Mouse (Mus musculus) heart, postnatal 0 days (tissue): ENCODE measurements around the gene Ap3b1.

Experiments used
- CTCF ChIP-seq: IDR thresholded peaks from 2 replicates; pipeline ENCODE4 v1.5.1; 2016; ENCODE audit warnings: antibody characterized with exemption, control low read depth, low read depth
- EP300 ChIP-seq: IDR thresholded peaks from 2 replicates; pipeline ENCODE4 v1.6.1; 2016; ENCODE audit warnings: antibody characterized with exemption, low read depth

DNA sequence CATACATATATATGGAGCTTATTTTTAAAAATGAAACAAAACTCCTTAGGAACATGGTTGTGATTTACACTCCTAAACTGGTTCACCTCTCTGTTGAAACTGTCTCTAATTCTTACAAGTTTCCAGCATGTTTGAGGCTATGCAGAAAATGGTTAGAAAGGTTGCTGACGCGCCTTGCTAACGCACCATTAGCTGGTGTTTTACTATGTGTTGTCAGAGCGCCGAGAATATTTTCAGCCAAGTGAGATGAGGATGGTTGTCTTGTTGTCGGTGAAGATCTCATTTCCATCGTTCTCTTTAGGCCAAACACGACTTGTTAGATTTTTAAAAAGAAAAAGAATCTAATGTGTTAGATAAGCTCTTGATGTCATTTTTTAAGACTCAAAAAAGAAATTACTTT is 205.1 kb downstream of the Ap3b1 start:
- TF ChIP-seq CTCF (no peak), EP300 (no peak)
